Mouse (Mus musculus) ES-E14 (cell line): ENCODE results near the gene Psme2. TPM values are rescaled to one million over a fixed set of nuclear protein-coding genes. Genes with fewer than 3 reads are reported as not detected.

Experiments
- DNase-seq: peaks from one replicate; pipeline ENCODE4 v3.0.0-alpha.2; 2013; ENCODE audit warnings: low read depth, low spot score
- H3K27ac ChIP-seq: 2 replicates; pipeline ENCODE4 v1.5.1; 2012; ENCODE audit warnings: low read depth, mild to moderate bottlenecking, low read length, moderate library complexity, mixed read lengths; ENCODE audit not compliant: poor library complexity, insufficient read depth, severe bottlenecking
- H3K36me3 ChIP-seq: 2 replicates; pipeline ENCODE4 v1.6.1; 2012; ENCODE audit warnings: mild to moderate bottlenecking, low read length, moderate library complexity, mixed read lengths; ENCODE audit not compliant: control insufficient read depth, poor library complexity, insufficient read depth, severe bottlenecking
- H3K4me1 ChIP-seq, 2 experiments: fragments of 150-350 bp in 1 of 2; sonication (generic) in 1 of 2; 2 replicates each; pipeline ENCODE4 v1.6.1; 2012; ENCODE audit warnings: low read length in 2 of 2, mild to moderate bottlenecking in 1 of 2, mixed read lengths in 1 of 2; ENCODE audit not compliant: control insufficient read depth in 2 of 2, insufficient read depth in 2 of 2, poor library complexity in 1 of 2
- H3K4me3 ChIP-seq, 2 experiments: fragments of 150-350 bp in 1 of 2; sonication (generic) in 1 of 2; 2 replicates each; pipeline ENCODE4 v1.5.1; 2012; ENCODE audit warnings: low read length in 2 of 2, low read depth in 1 of 2, mild to moderate bottlenecking in 1 of 2, mixed read lengths in 1 of 2; ENCODE audit not compliant: insufficient read depth in 1 of 2, poor library complexity in 1 of 2, severe bottlenecking in 1 of 2
- H3K9ac ChIP-seq: 2 replicates; pipeline ENCODE4 v1.6.1; 2012; ENCODE audit warnings: low read depth, mild to moderate bottlenecking, low read length, mixed read lengths; ENCODE audit not compliant: poor library complexity, insufficient read depth, severe bottlenecking
- H3K9me3 ChIP-seq: fragments of 150-350 bp; sonication (generic); 2 replicates; pipeline ENCODE4 v1.6.1; 2012; ENCODE audit warnings: low read depth, mild to moderate bottlenecking, low read length; ENCODE audit not compliant: control insufficient read depth, insufficient read depth
- CHD2 ChIP-seq: IDR thresholded peaks from 2 replicates; pipeline ENCODE4 v1.6.1; 2014; ENCODE audit warnings: mild to moderate bottlenecking, low read depth, low read length, inconsistent platforms
- HCFC1 ChIP-seq: IDR thresholded peaks from 2 replicates; pipeline ENCODE4 v1.6.1; 2012; ENCODE audit warnings: low read length, inconsistent platforms, borderline replicate concordance; ENCODE audit not compliant: insufficient read depth
- MAFK ChIP-seq: IDR thresholded peaks from 2 replicates; pipeline ENCODE4 v1.6.1; 2014; ENCODE audit warnings: mild to moderate bottlenecking, low read depth, low read length, inconsistent platforms; ENCODE audit not compliant: insufficient read depth
- ZC3H11A ChIP-seq: IDR thresholded peaks from 2 replicates; pipeline ENCODE4 v1.6.1; 2012; ENCODE audit warnings: low read depth, mild to moderate bottlenecking, inconsistent platforms, low read length, borderline replicate concordance
- ZNF384 ChIP-seq: IDR thresholded peaks from 2 replicates; pipeline ENCODE4 v1.6.1; 2012; ENCODE audit warnings: low read depth, low read length, inconsistent platforms
- in situ Hi-C, 2 experiments: fragments of 600-800 bp; cut with MboI; formaldehyde crosslinking; loops; one replicate each; pipeline ENCODE4 v1.15.1; 2025; ENCODE audit warnings: low sequenced_read_pairs in 2 of 2, inconsistent platforms in 1 of 2; ENCODE audit not compliant: unreplicated experiment in 2 of 2
- total RNA-seq: library from RNA; depleted of rRNA; stranded (reverse); fragments of 300-350 nt; gene quantifications from 2 replicates; pipeline ENCODE4 v1.2.3, GENCODE M21; 2012

Psme2 gene
- total RNA-seq, 1 experiment, result 44.0 TPM

DNA sequence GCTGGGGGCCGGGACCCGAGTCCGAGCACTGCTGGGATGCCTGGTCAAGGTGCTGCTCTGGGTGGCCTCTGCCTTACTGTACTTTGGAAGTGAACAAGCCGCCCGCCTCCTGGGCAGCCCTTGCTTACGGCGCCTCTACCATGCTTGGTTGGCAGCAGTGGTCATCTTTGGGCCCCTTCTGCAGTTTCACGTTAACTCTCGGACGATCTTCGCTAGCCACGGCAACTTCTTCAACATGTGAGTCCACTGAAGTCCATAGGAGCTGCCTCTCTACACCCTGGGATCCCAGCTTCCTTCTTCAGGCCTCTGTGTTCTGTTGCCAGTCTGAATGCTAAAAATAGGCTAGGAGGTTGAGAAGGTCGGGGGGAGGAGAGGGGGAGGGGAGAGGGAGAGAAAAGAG lies 15.2 kb downstream of the Psme2 start:
- no peak for DNase-seq
- H3K9ac ChIP-seq, result no peak overlapping the region
- peak overlapping the region; percentile 7 to 28; a peak in 2 of 4 replicates for H3K4me3 ChIP-seq
- in situ Hi-C loops, result no loop called here
- H3K27ac ChIP-seq, result no peak overlapping the region
- H3K4me1 ChIP-seq, result peaks cover 6 to 14% of the 10 kb centered on the region in 2 experiments; a peak in 3 of 4 replicates
- no peak for TF ChIP-seq ZC3H11A
- TF ChIP-seq ZNF384, result no peak
- no peak for TF ChIP-seq HCFC1
- TF ChIP-seq MAFK, result no peak
- no peak for TF ChIP-seq CHD2
- H3K36me3 ChIP-seq, result peaks cover 6% of the 10 kb centered on the region; the same call in 1 of the 2 replicates
- H3K9me3 ChIP-seq, result no peaks in the 10 kb centered on the region

- peaks cover 6 to 12% of the 10 kb centered on the region in 2 experiments; a peak in 2 of 4 replicates for H3K4me1 ChIP-seq
- no peak for DNase-seq
- TF ChIP-seq MAFK (no peak), ZNF384 (no peak)
- H3K4me3 ChIP-seq, result peak within 1 kb of the TSS; percentile 7 to 34; a peak in 3 of 4 replicates
- H3K9me3 ChIP-seq, result no peaks in the 10 kb centered on the region
- no peak within 1 kb of the TSS for H3K27ac ChIP-seq
- H3K9ac ChIP-seq, result peak within 1 kb of the TSS; percentile 4; the same call in 1 of the 2 replicates
- in situ Hi-C loops, result no loop called here
- H3K36me3 ChIP-seq, result peaks cover 2% of the 10 kb centered on the region; the same call in 1 of the 2 replicates
These were observed 15.6 kb downstream of the Psme2 start, which contains the start of gene Fitm1 for GRCm38 (mm10) chr14:55575302-55575701. TSS of gene Fitm1 (plus strand) at chr14:55575617.

DNA sequence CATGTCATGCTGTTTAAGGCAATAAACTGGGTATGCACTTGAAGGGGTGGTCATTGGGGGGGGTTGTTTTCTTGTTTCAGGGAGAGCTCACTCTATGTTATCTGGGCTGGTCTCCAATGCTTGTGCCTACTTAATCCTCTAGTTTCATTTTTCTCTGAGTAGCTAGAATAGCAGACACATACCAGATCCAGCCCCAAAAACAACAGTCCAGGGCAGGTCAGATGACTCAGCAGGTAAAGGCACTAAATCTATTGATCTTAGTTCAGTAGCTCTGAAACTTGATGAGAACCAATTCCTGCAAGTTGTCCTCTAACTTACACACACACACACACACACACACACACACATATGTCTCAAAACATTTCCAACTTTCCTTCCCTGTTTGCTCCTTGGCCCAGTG lies 19.2 kb downstream of the Psme2 start:
- Histone ChIP-seq H3K36me3 (peaks cover 13% of the 10 kb centered on the region; the same call in 1 of the 2 replicates), H3K9ac (no peak overlapping the region), H3K9me3 (no peaks in the 10 kb centered on the region), H3K4me1 (peaks cover 0 to 10% of the 10 kb centered on the region in 2 experiments; a peak in 1 of 4 replicates), H3K4me3 (no peak overlapping the region), H3K27ac (no peak overlapping the region)
- DNase-seq, result no peak
- TF ChIP-seq CHD2, result no peak
- no peak for TF ChIP-seq ZC3H11A
- no peak for TF ChIP-seq ZNF384
- in situ Hi-C loops, result no loop called here

DNA sequence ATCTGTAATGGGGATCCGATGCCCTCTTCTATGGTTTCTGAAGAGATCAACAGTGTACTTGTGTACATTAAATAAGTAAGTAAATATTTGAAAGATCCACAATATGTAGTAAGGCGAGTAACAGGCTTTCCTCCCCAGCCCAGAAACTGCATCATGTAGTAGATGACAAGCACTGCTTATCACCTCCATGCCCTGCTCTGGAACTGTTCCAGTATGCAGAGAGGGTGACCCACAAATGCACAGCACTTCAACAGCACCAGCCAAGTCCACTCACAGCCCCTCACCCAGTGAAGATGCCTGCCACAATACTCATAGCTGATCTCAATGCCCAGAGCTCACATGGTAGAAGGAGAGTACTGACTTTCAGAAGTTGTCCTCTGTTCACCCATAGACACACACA lies 20.3 kb downstream of the Psme2 start:
- Histone ChIP-seq H3K9ac (no peak overlapping the region), H3K4me1 (peaks cover 0 to 5% of the 10 kb centered on the region in 2 experiments; a peak in 1 of 4 replicates), H3K36me3 (peaks cover 20% of the 10 kb centered on the region; the same call in 1 of the 2 replicates), H3K27ac (no peak overlapping the region), H3K4me3 (no peak overlapping the region), H3K9me3 (no peaks in the 10 kb centered on the region)
- no peak for TF ChIP-seq HCFC1
- TF ChIP-seq CHD2, result no peak
- TF ChIP-seq MAFK, result no peak
- no peak for TF ChIP-seq ZNF384
- TF ChIP-seq ZC3H11A, result no peak
- no peak for DNase-seq
- in situ Hi-C loops, result no loop called here

DNA sequence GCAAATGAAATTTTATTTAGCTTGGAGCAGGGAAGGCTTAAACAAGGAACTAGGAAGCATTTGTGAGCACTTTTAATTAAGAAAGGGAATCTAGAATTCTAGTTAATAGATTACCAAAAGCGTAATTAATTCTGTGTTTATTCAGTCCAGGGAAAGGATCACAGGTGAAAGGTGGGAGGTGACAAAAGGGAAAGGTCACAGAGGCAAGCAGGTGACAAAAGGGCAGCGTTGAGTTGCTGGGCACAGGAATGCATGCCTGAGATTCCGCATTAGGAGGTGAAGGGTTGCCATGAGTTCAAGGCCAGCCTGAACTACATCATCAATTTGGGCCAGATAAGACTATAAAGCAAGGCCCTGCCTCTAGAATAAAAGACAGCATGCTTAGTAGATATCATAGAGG lies 23.4 kb downstream of the Psme2 start:
- Histone ChIP-seq H3K9me3 (no peaks in the 10 kb centered on the region), H3K9ac (no peak overlapping the region), H3K27ac (no peak overlapping the region), H3K4me1 (no peaks in the 10 kb centered on the region), H3K36me3 (peaks cover 26% of the 10 kb centered on the region; the same call in 1 of the 2 replicates), H3K4me3 (no peak overlapping the region)
- DNase-seq, result no peak
- TF ChIP-seq MAFK (no peak), ZC3H11A (no peak), CHD2 (no peak), ZNF384 (no peak), HCFC1 (no peak)
- in situ Hi-C loops, result no loop called here
